Comparison of ENCODE assay signal across 27 mouse cellular contexts in genomic region chr2:68419746-68420145, GRCm38 (mm10). TPM values are rescaled to one million over a fixed set of nuclear protein-coding genes. Genes with fewer than 3 reads are reported as not detected.
A peak's percentile ranks its signal among the peaks of the same experiment; 100 is the strongest.
DNase-seq lines count a peak whose midpoint lies in the region; ATAC-seq lines count a peak whose summit lies in the region.
"Had no signal": no experiment of that assay in that cellular context is flagged by ENCODE, and none has a peak within 500 bp of the region (broad histone marks: within the 10 kb centered on the region; RNA-seq: fewer than 3 reads in every experiment).

No protein-coding gene starts in this region.

- no peak overlapping the region for H3K4me3 ChIP-seq in heart, embryonic 14.5 days (ENCODE audit: control insufficient read depth in 1 of 2, insufficient read depth in 1 of 2, low read depth in 1 of 2, low read length in 2 of 2)
- no peak overlapping the region for H3K4me3 ChIP-seq in kidney, embryonic 16.5 days (ENCODE audit: low read length)
- H3K4me3 ChIP-seq: forebrain, embryonic 13.5 days; heart, embryonic 12.5 days; hindbrain, embryonic 12.5 days; intestine, embryonic 15.5 days; liver, embryonic 12.5 days had no signal

- H3K36me3 ChIP-seq in heart, embryonic 14.5 days (ENCODE audit: control insufficient read depth, insufficient read depth, low read length), result 0 out of 2 replicates have a peak, but pooled peaks cover 3% of the 10 kb centered on the region
- H3K36me3 ChIP-seq in kidney, embryonic 16.5 days (ENCODE audit: insufficient read depth, low read length), result no peaks in the 10 kb centered on the region
- H3K36me3 ChIP-seq: heart, embryonic 12.5 days; hindbrain, embryonic 12.5 days; intestine, embryonic 15.5 days; liver, embryonic 12.5 days had no signal

- H3K27me3 ChIP-seq in heart, embryonic 14.5 days (ENCODE audit: control insufficient read depth, insufficient read depth, low read length), result no peaks in the 10 kb centered on the region
- no peaks in the 10 kb centered on the region for H3K27me3 ChIP-seq in kidney, embryonic 16.5 days (ENCODE audit: insufficient read depth, low read length)
- H3K27me3 ChIP-seq: CH12.LX; forebrain, embryonic 13.5 days; heart, embryonic 12.5 days; hindbrain, embryonic 12.5 days; intestine, embryonic 15.5 days; liver, embryonic 12.5 days had no signal

- peak overlapping the region in 1 of 2 experiments; percentile 33; a peak in 1 of 4 replicates for H3K27ac ChIP-seq in heart, embryonic 14.5 days (replicated peaks in 1 of 2; ENCODE audit: control insufficient read depth in 1 of 2, insufficient read depth in 1 of 2, low read depth in 2 of 2, low read length in 2 of 2)
- H3K27ac ChIP-seq in kidney, embryonic 16.5 days (ENCODE audit: low read length), result no peak overlapping the region
- H3K27ac ChIP-seq: forebrain, embryonic 13.5 days; hindbrain, embryonic 12.5 days; hindbrain, postnatal 0 days; intestine, embryonic 15.5 days; liver, embryonic 12.5 days had no signal

- H3K4me1 ChIP-seq in heart, embryonic 14.5 days (ENCODE audit: control insufficient read depth in 2 of 2, insufficient read depth in 2 of 2, low read length in 2 of 2), result peaks cover 27 to 61% of the 10 kb centered on the region in 2 experiments
- H3K4me1 ChIP-seq in kidney, embryonic 16.5 days (ENCODE audit: insufficient read depth, low read length), result peaks cover 9% of the 10 kb centered on the region
- H3K4me1 ChIP-seq: forebrain, embryonic 13.5 days; hindbrain, embryonic 12.5 days had no signal

- intact Hi-C loops in heart, postnatal 25 days (cut with DNase I), result no loop called here

- no peak overlapping the region for H3K4me2 ChIP-seq in heart, embryonic 14.5 days (ENCODE audit: low read length)
- H3K4me2 ChIP-seq in kidney, embryonic 16.5 days (replicated peaks; ENCODE audit: low read depth, low read length), result no peak overlapping the region
- H3K4me2 ChIP-seq: forebrain, embryonic 13.5 days; heart, embryonic 12.5 days; hindbrain, embryonic 12.5 days; intestine, embryonic 15.5 days; liver, embryonic 12.5 days; midbrain, embryonic 11.5 days had no signal

- ATAC-seq in frontal cortex, adult (ENCODE audit: low TSS enrichment), result peak; percentile 79
- no peak for ATAC-seq in heart, embryonic 14.5 days (ENCODE audit: insufficient number of reproducible peaks, insufficient read depth, low FRiP score, low read depth)
- 0 out of 2 replicates have a peak, but pooled peaks have one; percentile 29 for ATAC-seq in kidney, embryonic 16.5 days (ENCODE audit: low FRiP score, low TSS enrichment)
- ATAC-seq: activated CD4-positive, CD25-positive, alpha-beta regulatory T cell, adult 4 months; forebrain, embryonic 13.5 days; hindbrain, postnatal 0 days; liver, embryonic 12.5 days; liver, postnatal 0 days; midbrain, embryonic 16.5 days had no signal

- H3K9me3 ChIP-seq in heart, embryonic 14.5 days (ENCODE audit: control insufficient read depth, low read length), result no peaks in the 10 kb centered on the region
- H3K9me3 ChIP-seq in kidney, embryonic 16.5 days (ENCODE audit: low read length), result no peaks in the 10 kb centered on the region
- H3K9me3 ChIP-seq: forebrain, embryonic 13.5 days; heart, embryonic 12.5 days; hindbrain, embryonic 12.5 days; intestine, embryonic 15.5 days; liver, embryonic 12.5 days had no signal

- no peak for DNase-seq in frontal cortex, postnatal 14 days (ENCODE audit: low spot score in 2 of 2)
- no peak for DNase-seq in heart, postnatal 25 days (ENCODE audit: low spot score)
- DNase-seq in kidney, postnatal 10 days, result no peak
- DNase-seq in right cerebral cortex, adult 18-20 months, result peak; percentile 45
- no peak for DNase-seq in right cerebral cortex, postnatal 4 days
- DNase-seq: adrenal gland, adult 8-10 months; cerebellum, adult 8-10 months; cerebellum, postnatal 25 days; kidney, adult 9 months; kidney, postnatal 25 days; left cerebral cortex, postnatal 4 days; liver, postnatal 0 days; lung, postnatal 36 days; thymus, postnatal 4 days had no signal

- whole genome bisulfite sequencing in heart, embryonic 14.5 days, result 52% methylated on average over 7 of the region's 7 CpGs
- WGBS in kidney, embryonic 16.5 days, result 78% methylated on average over 7 of the region's 7 CpGs

- 0 out of 2 replicates have a peak overlapping the region, but pooled peaks have one; percentile 21 for H3K9ac ChIP-seq in heart, embryonic 14.5 days (ENCODE audit: low read length)
- no peak overlapping the region for H3K9ac ChIP-seq in kidney, embryonic 16.5 days (replicated peaks; ENCODE audit: low read length)
- H3K9ac ChIP-seq: forebrain, embryonic 13.5 days; heart, embryonic 12.5 days; hindbrain, embryonic 12.5 days; intestine, embryonic 15.5 days; liver, embryonic 12.5 days; liver, postnatal 0 days had no signal

RNA-seq across cellular contexts. Expression of gene Stk39, which starts 52.3 kb away (rescaled TPM):
- 89.0 and 90.8 TPM in 2 replicates for polyA plus RNA-seq in heart, embryonic 14.5 days (2014; fragmentation: Nextera tagmentation; extraction: Ambion mirVana)
- total RNA-seq in heart, postnatal 25 days (2021), result 10 to 100 TPM; 81.3 to 83.2 TPM
- polyA plus RNA-seq in kidney, embryonic 16.5 days (2015; fragmentation: Nextera tagmentation; extraction: Ambion mirVana), result 11.7 and 14.9 TPM in 2 replicates
- total RNA-seq: CH12.LX had no signal
